Mouse (Mus musculus) thymus, postnatal 10 days (tissue): ENCODE results near the gene Smyd3.

ENCODE experiments used
- DNase-seq, 2 experiments: peaks; one replicate each; pipeline ENCODE4 v3.0.0; 2021; ENCODE audit warnings: low spot score in 2 of 2

Gene Smyd3

DNA sequence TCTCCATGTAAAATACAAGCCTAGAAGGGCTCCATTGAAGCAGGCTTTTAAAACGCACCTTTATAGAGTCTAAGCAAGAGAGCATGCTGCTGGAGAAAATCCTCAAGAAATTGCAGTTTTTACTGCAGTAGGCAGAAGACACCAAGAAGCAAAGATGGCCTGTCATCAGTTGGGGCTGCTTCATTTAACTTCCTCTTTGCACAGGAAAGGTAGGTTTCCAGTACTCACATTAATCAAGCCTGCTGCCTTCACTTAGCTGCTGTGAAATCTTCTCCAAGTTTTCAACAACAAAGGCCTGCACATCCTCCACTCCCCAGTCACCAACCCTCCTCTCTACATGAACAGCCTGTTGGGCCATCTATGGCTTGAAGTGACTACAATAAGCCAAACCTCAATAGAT, 448.9 kb downstream of the Smyd3 start:
- DNase-seq, result no peak

DNA sequence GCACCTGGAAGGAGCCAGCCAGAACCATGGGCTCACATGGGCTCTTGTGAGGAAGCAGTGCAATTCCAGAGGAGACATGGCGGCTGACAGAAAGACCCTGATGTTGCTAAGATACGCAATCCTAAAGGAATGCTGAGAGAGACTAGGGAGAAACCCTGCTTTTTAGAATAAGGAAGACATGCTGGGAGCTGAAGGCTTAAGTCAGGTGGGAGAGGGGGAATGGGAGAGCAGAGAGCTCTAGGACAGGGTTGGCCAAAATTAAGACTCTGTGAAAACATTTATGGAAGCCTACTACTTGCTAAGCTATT, 452.6 kb downstream of the Smyd3 start:
- DNase-seq, result no peak

DNA sequence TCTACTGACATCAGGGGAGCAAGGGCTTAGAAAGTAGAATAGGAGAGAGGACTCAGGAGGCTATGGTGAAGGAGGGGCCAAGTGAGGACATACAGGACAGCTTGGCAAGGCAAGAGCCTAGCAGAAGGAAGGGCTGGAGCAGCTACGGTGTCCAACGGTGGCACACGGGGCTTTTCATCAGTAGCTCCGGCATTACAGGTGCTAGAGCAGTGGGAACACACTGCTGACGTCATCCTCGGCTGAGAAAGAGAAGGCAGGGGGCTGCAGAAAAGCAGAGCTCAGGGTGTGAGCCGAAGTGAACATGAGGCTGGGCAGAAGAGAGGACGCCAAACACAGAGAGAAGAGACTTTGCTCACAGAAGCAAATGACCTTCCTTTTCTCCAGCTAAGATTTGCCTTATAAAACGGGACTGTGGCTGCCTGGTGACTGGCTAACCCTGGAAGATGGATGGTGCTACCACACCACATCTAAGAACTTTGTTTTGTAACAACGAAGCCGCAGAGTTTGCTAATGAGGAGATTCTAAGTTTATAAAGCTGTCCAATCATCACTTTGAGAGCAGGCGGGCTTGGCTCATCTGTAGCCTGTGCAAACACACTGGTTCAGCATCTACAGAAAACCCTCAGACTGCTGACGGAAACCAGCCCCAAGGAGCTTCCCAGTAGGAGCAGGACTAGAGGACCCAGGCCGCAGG, 453.1 kb downstream of the Smyd3 start:
- no peak for DNase-seq

DNA sequence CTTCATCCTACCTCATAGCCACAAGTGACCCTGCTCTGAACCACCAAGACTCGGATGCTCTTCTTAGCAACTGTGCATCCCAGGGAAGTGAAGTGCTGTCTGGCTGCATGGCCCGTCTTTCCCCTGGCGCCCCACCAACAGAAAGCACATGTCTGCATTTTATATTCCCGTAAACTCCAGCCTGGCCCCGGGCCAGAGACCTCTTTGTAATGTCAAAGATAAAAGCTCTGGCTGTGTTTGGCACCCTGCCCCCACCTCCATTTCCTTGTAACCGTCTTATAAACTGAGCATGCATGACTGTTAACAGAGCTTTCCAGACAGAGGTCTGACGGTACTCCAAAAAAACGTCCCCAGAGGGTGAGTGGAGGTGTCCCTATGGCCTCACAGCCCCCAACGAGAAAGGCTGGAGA, 456.1 kb downstream of the Smyd3 start:
- DNase-seq, result no peak

DNA sequence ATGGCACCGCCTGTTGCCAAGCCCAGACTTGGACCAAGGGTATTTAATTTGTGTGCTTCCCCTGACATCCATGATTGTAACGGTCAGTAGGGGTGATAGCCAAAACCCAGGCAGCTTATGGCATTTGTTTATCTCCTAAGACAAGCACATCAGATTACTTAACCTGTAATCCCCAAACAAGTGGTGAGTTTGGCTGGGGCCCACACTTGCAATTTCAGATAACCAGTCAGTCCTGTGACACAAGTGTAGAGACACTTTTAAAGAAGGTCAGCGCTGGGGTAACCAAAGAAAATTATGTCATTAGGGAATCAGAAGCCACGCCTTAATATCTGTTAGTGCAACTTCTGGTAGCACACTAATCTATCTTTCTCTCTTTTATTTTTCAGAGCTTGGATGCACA, 456.8 kb downstream of the Smyd3 start:
- no peak for DNase-seq

DNA sequence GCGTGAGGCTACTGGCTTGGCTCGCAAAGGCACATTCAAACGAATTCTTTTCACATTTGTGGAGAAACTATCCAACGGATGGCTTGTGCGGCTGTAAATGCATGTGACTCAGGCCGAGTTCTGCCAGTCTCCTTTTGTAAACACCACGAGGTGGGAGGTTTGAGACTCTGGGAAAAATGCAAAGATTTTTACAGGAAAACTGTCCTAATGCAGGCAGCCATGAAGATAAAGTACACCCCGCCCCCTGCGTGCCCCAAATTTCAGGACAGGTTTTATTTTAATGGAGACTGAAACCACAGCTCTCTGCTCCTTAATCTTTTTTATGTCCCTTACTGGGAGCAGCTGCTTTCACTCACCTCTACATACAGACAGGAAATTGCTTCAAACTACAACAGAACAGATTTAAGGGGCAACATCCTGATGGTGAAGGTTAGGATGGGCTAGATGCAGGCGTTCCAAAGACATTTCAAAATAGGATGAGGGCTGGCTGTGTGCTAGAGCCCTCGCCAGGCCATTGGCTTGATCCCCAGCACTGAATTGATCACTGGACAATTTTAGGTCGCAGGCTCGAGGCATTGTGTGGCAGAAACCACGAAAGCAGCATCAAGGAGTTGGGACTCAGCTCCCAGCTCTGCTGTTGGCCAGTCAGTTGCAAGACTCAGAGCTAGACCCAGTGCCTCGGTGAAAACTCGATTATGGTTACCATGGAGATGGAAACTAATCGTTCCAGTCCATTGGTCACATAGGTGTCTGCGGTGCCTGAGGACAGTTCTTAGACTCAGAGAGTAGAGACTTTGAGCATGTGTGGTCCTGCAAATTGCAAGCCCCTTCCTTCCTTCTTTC, 457.5 kb downstream of the Smyd3 start:
- no peak for DNase-seq

DNA sequence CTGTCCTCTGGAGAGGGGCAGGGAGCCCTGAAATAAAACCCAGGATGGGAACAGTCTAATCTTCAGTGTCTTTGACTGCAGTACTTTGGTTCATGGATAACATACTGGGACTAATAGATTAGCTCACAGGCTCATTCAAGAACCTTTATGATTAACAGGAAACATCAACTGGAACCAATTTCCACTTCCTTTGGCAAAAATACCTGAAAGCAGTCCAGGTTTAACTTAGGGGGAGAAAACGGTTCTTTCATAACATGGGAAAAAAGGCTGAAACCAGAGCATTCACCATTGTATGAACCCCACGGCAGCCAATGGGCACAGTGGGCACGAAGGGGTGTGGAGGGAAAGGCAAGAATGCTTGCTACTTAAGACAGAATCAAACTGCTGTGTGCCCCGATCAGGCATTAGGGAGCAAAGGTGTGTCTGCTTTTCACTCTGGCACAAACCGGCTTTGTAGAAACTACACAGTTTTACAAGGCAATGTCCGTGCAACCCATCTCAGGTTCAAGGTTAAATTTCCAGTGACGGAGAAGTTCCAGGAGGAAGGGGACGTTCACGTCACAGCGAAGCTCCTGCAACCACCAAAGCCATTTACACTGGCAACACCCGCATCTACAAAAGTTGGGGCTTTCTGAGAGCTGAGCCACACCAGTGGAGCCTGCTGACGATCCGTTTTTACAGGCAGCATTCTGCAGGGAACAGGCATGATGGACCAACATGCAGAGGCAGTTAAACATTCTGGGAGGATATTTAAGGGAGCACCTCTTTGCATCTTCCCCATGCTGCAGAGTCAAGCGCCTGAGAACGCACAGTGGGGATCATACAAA, 458.3 kb downstream of the Smyd3 start:
- DNase-seq, result no peak

DNA sequence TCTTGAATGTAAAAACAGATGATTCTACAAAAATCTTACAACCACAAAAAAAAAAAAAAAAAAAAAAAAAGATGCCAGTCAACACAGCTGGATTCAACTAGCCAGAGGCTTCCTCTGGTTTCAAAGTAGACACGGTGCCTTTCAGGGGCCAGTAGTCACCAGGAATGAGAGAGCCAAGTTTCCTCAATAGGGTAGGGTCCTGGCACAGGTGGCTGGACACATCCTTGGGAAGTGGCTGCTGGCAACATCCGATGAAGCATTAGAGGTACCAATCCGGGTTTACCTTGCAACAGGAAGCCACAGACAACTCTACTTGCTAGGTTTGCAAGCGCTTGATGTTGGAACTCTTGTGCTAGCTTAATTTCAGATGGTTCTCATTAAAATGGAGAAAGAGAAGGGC, 459.2 kb downstream of the Smyd3 start:
- DNase-seq, result no peak

DNA sequence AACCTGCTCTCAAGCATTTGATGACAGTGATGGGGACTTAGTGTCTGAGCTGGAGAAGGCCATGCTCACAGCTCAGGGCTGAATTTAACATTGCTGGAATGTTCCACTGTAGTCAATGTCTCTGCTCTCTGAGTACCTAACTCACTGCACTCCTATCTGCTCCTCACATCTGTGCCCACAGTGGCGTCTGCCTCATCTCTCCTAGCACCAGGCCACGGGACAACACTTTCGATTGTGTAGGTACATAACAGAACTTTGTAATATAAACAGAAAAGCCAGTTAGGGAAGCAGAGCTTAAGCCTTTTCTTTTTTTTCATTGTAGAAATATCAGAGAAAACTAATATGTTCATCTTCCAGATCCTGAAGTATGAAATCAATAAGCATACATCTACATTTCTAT, 462.1 kb downstream of the Smyd3 start:
- DNase-seq, result no peak

DNA sequence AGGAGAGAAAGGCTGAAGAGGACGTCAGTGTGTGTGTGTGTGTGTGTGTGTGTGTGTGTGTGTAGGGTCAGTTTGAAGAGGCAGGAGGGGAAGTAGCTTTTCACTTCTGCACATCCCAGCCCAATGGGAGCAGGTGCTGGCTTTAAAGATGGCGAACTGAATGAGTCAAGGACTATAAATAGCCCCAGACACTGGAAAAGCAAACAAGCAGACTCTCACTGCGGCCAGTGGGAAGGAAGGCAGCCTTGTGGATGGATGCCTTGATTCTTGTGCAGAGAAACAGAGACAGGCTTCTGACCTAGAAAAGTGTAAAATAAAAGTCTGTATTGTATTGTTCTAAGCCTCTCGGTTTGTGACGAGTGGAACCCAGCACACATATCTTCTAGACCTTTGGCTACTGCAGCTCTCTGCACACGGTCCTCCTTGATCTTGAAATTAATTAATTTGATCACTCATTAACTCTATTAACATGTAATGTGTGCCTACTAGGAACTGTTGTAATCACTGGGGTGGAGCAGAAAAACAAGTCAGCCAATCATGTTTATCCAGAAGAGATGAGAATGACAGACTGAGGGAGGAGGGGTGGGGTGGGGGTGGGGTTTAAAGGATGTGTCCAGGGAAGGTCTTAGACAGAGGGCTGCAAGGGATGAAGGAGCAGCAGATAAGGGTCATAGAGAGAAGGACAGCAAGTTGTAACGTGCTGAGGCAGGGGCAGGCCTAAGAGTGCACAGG, 463.3 kb downstream of the Smyd3 start:
- no peak for DNase-seq

DNA sequence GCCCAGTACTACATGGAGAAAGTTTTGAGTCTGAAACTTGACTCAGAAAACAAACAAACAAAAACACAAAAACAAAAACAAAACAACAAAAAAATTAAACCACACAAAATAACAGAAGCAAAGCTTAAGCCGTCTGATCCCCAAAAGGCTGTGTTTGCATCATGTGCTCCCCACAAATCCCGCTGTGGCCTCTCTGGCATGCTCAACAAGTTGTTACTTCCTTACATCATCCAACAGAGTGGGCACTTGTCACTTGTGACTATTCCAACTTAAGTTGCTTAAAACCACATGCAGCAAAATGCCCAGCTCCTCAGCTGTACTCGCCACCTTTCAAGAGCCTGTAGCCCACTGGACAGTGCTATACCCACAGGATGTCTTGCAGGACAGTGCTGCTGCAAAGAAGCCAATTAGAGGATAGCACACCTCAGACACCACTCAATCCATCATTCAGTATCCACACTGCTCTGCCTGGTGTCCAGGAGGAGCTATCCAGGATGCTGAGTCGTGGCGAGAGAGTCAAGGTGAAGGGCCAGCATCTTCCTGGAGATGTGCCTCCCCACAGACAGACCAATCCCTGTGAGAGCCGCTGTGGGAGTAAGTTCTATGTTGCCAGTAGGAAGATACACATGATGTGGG, 465.2 kb downstream of the Smyd3 start:
- no peak for DNase-seq

DNA sequence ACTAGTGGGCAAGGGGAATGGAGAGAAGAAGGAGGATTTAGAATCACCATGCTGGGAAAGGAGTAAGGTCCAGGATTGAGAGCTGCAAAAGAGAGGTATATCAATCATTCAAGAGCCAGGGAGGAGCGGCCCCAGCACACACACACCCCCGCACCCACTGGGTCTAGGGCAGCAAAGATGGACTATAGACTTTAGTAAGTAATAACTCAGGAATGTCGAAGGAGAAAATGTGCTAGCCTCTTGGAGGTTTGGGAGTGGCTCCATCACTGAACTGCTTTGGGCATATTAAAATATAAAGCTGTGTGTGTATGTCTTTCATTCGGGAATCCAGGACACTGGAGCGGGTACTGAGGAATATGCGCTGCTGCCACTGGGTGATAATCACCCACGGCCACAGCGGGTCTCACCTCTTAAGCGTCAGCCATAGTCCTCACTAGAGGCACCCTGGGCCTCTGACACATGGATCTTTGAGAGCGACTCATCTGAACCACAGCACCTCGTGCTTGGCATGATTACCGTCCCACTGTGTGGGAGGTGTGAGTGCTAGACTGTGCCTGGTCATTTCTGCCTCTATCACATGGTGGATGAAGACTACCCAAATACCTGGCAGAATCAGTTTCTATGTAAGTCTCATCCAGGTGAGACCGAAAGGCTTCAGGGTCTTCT, 469.8 kb downstream of the Smyd3 start:
- no peak for DNase-seq

DNA sequence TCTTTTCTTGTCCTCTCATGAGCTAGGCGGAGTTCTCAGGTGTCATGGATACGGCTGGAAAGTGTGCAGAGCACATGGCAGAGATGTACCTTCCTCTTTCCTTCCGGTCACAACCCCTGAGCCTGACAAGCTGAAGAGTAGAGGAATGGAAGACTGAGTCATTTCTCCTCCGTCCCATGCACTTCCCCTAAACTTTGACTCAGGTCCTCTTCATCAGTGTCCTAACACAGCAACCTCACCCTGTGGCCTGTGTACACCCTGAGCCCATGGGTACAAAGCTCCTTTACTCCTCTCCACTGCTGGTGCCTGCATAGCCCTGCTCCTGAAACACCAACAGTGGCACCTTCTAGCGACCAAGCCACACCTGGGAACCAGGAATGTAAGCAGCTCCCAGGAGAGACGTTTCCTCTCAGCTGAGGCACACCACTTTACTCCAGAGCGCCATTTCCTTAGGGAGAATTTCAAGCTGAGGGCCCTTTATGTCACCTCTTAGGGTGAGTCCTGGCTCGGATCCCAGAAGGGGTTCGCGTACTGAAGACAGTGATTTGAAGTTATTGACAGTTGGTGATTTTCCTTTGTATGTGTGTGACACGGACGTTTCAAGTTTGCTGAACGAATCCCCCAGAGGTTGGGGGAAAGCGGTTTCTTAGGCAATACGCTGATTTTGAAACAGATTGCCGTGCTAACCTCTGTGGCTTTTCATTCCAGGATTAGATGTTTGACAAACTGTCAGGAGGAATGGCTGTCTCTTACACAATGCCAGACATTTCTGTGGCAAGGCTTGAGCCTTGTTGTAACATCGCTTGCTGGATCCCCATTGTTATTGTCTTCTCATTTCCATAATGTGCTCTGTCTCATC, 471.8 kb downstream of the Smyd3 start:
- DNase-seq, result no peak

DNA sequence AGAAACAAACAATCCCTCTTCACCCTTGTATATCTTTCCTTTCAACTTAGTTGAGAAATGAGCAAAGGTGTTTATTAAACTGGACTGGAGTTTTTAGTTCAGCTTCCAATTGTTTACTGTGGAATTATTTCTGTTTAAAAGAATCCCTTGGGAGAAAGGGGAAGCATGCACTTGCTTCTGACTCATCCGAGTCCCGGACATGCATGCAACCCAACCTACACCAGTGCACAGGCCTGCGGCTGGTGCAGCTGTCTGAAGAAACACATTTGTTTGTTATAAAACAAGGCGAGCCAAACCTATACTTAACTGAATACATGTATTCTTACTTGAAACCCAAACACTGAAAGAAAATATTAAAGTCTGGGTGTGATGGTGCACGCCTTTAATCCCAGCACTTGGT, 473.7 kb downstream of the Smyd3 start:
- no peak for DNase-seq

DNA sequence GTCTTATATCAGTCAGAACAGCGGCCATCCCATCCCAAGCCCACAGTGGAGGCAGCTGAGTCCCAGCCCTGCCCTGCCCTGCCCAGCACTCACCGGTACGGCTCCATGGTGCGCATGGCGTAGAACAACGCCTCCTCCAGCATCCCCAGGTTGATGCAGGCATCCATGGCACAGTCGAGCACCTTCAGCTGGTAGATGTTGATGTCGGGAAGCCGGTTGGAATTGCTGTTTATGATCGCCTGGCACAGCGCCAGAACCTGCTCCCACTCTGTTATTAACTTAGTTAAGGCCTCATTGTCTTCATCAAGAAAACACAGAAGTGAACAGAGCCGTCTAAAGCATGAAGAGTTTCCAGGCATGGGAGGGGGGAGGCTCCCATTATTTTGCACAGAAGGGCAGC, 474.2 kb downstream of the Smyd3 start:
- no peak for DNase-seq

DNA sequence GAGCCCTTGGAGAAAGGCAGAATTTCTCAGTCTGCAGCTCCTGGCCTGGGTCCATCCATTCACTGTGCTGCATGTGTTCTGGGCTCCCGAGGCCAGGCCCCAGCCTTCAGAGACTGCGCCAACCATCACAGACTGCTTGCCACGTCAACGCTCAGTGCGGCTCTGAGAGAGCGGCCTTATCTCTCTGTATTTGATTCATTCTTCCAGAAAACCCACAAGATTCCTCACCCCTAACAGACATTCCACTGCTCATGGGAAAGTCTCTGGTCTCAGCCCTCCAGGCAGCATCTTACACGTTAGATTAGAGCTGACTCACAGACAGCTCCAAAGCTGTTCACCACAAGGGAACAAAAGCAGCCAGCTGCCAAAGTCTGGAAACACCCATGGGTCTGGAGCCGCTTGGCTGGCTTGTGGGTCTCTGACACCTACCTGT, 475.9 kb downstream of the Smyd3 start:
- DNase-seq, result no peak

DNA sequence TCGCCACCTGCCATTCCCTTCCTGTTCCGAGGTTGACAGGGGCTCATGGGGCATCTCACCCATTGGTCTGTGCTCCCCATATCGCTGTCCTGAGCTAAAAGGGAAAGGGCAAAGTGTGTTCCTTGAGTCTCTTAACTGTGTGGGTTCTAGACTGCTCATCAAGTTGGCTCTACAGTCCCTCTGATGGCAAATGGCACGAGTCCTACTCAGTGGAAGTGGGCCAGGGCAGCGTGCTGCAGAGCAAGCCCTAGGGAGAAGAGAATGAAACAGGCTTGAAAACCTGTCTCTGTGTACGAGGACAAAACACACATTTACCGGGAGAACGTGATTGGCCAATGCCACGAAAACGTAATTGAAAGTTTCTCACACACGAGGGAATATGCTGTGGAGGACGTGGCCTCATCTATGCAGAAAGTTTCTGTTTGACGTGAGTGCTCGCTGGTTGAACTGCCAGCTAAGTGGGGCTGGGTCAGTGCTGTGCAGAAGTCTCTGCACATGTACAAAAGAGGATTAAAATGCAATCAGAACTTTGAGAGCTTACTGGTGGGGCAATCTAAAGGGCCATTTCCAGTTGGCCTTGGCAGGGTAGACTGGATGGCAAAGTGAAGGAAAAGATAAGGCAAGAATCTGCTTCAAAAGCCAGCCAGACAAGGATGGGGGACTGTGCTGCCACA, 476.5 kb downstream of the Smyd3 start:
- no peak for DNase-seq

DNA sequence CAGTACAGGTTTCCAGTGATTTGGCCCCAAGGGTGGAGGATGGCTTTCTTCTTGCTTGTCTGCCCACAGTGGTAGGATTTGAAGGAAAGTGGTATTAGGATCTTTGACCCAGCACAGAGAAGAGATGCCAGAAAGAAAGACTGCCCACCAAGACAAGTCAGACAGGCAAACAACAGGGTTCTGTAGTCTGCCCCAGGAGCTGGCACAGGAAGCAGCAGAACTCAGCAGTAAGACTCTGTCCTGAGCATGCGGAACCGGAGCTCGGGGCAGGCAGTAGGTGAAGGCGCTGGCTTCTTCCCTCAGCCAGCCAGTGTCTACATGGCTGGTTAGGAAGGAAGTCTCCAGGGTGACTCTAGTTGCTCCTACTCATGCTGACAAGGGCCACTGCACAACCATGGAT, 479.0 kb downstream of the Smyd3 start:
- DNase-seq, result no peak

DNA sequence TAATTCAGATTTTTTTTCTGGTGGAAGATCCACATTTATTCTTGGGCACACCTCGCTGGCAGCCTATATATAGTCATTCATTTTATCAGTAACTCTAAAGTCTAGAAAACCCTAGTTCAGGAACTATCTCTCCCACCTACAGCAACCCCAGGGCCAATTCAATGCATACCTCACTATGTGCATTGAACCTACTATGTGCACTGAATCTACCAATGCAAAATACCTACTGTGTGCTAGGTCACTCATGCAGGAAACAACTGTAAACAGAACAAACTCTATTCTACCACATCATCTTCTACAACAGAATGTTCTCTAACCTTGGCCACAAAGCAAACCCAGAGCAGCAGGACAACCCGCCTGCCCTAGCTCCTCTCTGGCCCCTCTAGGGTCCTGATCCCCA, 484.9 kb downstream of the Smyd3 start:
- DNase-seq, result no peak
